Mouse (Mus musculus) embryonic facial prominence, embryonic 12.5 days (tissue): Measurements from ENCODE around the gene Asb11. TPM values are rescaled to one million over a fixed set of nuclear protein-coding genes. Genes with fewer than 3 reads are reported as not detected.

Source experiments
- ATAC-seq: fragments of 200-750 bp; cut with Nextera tagmentation; 2 replicates; pipeline ENCODE4 v1.8.0; 2017; ENCODE audit not compliant: insufficient number of reproducible peaks, insufficient read depth, low FRiP score, low TSS enrichment
- H3K27ac ChIP-seq: fragments of 300-500 bp; sonication (generic); 2 replicates; pipeline ENCODE4 v1.5.1; 2016; ENCODE audit warnings: mild to moderate bottlenecking
- H3K27me3 ChIP-seq: fragments of 300-500 bp; sonication (generic); 2 replicates; pipeline ENCODE4 v1.6.1; 2016; ENCODE audit warnings: mild to moderate bottlenecking, moderate library complexity
- H3K36me3 ChIP-seq: fragments of 300-500 bp; sonication (generic); 2 replicates; pipeline ENCODE4 v1.6.1; 2016; ENCODE audit warnings: mild to moderate bottlenecking
- H3K4me1 ChIP-seq: fragments of 300-500 bp; sonication (generic); 2 replicates; pipeline ENCODE4 v1.6.1; 2016
- H3K4me2 ChIP-seq: fragments of 300-500 bp; sonication (generic); replicated peaks from 2 replicates; pipeline ENCODE4 v1.6.1; 2016; ENCODE audit warnings: mild to moderate bottlenecking, moderate library complexity
- H3K4me3 ChIP-seq: fragments of 300-500 bp; sonication (generic); 2 replicates; pipeline ENCODE4 v1.5.1; 2016; ENCODE audit warnings: mild to moderate bottlenecking
- H3K9ac ChIP-seq: fragments of 300-500 bp; sonication (generic); 2 replicates; pipeline ENCODE4 v1.6.1; 2016; ENCODE audit warnings: mild to moderate bottlenecking, moderate library complexity
- H3K9me3 ChIP-seq: fragments of 300-500 bp; sonication (generic); 2 replicates; pipeline ENCODE4 v1.6.1; 2016; ENCODE audit warnings: mild to moderate bottlenecking, moderate library complexity
- WGBS: fragments of 180-500 bp; shearing (Covaris S2); methylation state at CpG from one replicate; pipeline ENCODE4 v1.1.7; 2016; 5-methylcytosine and 5-hydroxymethylcytosine counted together
- polyA plus RNA-seq: library from polyadenylated mRNA; unstranded; fragments of >200 nt; fragmentation: Nextera tagmentation; extraction: Ambion mirVana; gene quantifications from 2 replicates; pipeline ENCODE4 v1.2.1, GENCODE M21; 2016

Gene Asb11
- polyA plus RNA-seq, 1 experiment from 2014 or later, result not detected

DNA sequence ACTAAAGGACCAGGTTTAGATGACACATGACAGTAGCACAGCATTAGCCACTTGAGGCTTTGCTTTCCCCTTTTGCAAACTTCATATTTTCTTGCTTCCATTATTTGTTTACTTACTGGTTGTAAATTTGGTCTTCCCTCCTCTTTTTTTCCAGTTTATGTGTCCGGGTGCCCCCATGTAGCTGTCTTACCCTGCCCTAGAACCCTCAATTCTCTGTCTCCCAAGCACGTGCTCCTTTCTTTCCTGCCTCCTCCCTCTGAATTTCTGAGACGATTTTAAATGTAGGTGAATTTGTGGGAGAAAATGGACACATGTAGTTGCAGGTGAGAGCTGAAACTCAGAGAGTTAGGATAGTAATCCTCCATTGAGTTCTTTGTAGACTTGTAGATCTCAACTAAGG, 16.3 kb upstream of the Asb11 start:
- Histone ChIP-seq H3K27me3 (0 out of 2 replicates have a peak, but pooled peaks cover 2% of the 10 kb centered on the region), H3K36me3 (no peaks in the 10 kb centered on the region), H3K4me1 (no peaks in the 10 kb centered on the region; the same call in 1 of the 2 replicates), H3K27ac (no peak overlapping the region), H3K4me2 (peak overlapping the region; percentile 50), H3K9me3 (no peaks in the 10 kb centered on the region), H3K9ac (peak overlapping the region; percentile 54; the same call in 1 of the 2 replicates), H3K4me3 (peak overlapping the region; percentile 51)
- no peak for ATAC-seq
- 52% methylated on average over 3 of the region's 3 CpGs for WGBS

DNA sequence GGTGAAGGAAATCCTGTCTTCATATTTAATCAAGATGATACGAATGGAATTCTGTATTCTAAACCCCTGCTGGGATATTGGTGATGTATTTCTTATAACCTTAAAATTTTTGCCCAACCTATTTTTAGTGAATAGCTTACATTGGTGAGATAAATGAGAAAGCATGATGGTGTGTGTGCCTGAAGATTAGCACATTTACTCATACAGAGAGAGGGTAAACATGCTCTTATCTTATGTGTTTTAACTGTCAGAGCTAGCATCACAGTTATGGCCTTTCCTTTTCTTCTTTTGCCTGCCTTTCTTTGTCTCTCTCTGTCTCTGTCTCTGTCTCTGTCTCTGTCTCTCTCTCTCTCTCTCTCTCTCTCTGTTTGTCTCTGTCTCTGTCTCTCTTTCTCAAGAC, 12.0 kb upstream of the Asb11 start:
- Histone ChIP-seq H3K36me3 (no peaks in the 10 kb centered on the region), H3K4me2 (no peak overlapping the region), H3K4me1 (no peaks in the 10 kb centered on the region; the same call in 1 of the 2 replicates), H3K27me3 (0 out of 2 replicates have a peak, but pooled peaks cover 2% of the 10 kb centered on the region), H3K9ac (no peak overlapping the region), H3K4me3 (no peak overlapping the region), H3K27ac (no peak overlapping the region), H3K9me3 (no peaks in the 10 kb centered on the region)
- ATAC-seq, result no peak
- 85% methylated on average over 1 of the region's 1 CpGs for WGBS

DNA sequence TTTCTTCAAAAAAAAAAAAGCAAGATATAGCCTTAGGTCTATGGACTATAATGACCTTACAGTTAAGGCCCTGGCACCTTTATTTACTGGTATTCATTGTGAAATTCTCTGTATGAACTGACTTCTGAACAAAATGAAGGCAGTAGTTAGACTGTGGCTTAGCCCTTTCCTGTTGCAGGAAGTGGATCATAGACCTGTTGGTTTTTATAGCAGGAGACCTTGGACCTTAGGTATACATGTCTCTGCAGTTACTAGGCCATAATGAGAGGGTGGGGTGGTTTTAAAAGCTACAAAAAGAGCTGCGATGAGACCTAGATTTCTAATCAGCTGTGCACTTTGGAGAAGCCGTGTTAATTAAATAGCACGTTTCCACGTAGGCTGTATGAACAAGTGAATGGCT, 9.5 kb upstream of the Asb11 start:
- no peaks in the 10 kb centered on the region for H3K9me3 ChIP-seq
- no peak for ATAC-seq
- H3K4me1 ChIP-seq, result no peaks in the 10 kb centered on the region
- no peak overlapping the region for H3K9ac ChIP-seq
- no peaks in the 10 kb centered on the region for H3K27me3 ChIP-seq
- no peaks in the 10 kb centered on the region for H3K36me3 ChIP-seq
- no peak overlapping the region for H3K4me2 ChIP-seq
- H3K27ac ChIP-seq, result no peak overlapping the region
- 90% methylated on average over 4 of the region's 4 CpGs for WGBS
- H3K4me3 ChIP-seq, result no peak overlapping the region

GRCm38 (mm10) chrX:164428224-164428623, 8.6 kb upstream of the Asb11 start:
- no peak for ATAC-seq
- no peaks in the 10 kb centered on the region for H3K9me3 ChIP-seq
- no peaks in the 10 kb centered on the region for H3K4me1 ChIP-seq
- no peak overlapping the region for H3K27ac ChIP-seq
- H3K9ac ChIP-seq, result no peak overlapping the region
- WGBS, result 90% methylated on average over 2 of the region's 2 CpGs
- no peaks in the 10 kb centered on the region for H3K36me3 ChIP-seq
- H3K4me2 ChIP-seq, result no peak overlapping the region
- no peaks in the 10 kb centered on the region for H3K27me3 ChIP-seq
- H3K4me3 ChIP-seq, result no peak overlapping the region

DNA sequence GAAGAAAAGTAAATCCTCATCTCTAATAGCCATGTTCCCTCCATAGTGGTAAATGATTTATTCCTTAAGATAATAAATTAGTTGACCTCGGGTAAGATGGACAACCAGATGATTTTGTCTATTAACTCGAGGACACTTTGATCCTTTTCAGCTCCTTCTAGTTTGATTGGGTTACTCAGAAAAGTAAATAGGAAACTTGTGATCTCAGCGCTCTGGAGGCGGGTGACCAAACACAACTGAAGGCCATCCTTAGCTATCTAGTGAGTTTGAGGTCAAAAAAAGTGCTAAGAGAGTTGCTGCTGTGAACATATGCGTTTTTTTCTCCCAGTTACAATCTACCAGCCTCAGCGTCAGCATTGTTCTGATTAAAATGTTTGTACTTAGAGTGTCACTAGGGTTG, 6.2 kb upstream of the Asb11 start:
- no peak for ATAC-seq
- WGBS, result 90% methylated on average over 6 of the region's 6 CpGs
- no peaks in the 10 kb centered on the region for H3K4me1 ChIP-seq
- H3K4me2 ChIP-seq, result no peak overlapping the region
- no peaks in the 10 kb centered on the region for H3K27me3 ChIP-seq
- peaks cover 3% of the 10 kb centered on the region; the same call in 1 of the 2 replicates for H3K36me3 ChIP-seq
- no peaks in the 10 kb centered on the region for H3K9me3 ChIP-seq
- H3K9ac ChIP-seq, result no peak overlapping the region
- no peak overlapping the region for H3K27ac ChIP-seq
- H3K4me3 ChIP-seq, result no peak overlapping the region

DNA sequence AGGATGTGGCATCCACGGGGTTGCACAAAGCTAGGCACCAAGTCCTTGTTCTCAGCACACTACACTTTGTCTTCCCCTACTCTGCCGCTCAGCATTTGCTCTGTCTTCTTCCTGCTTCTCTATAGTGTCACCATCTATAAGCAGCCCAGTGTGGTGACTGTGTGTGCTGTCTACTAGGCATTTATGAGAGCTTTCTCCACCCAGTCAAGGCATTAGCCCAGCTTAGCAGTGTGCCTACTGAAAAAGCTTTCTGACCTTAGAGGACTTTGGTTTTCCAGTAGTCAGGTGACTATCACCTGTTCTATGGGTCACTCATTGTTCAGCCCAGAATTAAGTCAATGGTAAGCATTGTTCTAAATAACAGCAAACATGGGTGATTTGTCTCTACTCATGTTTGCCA, 5.7 kb upstream of the Asb11 start:
- Histone ChIP-seq H3K4me3 (no peak overlapping the region), H3K4me1 (no peaks in the 10 kb centered on the region), H3K27ac (no peak overlapping the region), H3K9ac (no peak overlapping the region), H3K4me2 (no peak overlapping the region), H3K9me3 (no peaks in the 10 kb centered on the region), H3K27me3 (no peaks in the 10 kb centered on the region), H3K36me3 (peaks cover 3% of the 10 kb centered on the region; the same call in 1 of the 2 replicates)
- WGBS, result 92% methylated on average over 2 of the region's 2 CpGs
- no peak for ATAC-seq

DNA sequence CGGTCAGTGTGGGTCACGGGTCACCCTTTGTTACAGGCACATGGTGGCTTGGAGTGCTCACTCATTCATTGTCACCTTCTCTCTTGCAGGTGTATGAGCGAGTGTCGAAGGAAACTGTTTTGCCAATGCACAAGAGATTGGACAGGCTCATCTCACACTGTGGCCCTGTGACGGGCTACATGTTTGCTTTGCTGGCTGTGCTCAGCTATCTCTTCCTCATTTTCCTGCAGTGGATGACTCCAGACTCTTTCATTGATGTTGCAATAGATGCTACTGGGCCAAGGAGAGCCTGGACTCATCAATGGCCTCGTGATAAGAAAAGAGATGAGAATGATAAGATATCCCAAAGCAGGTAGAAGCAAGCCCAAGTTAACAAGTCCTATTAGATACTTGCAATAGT, 5.3 kb upstream of the Asb11 start:
- Histone ChIP-seq H3K4me2 (no peak overlapping the region), H3K27ac (no peak overlapping the region), H3K36me3 (peaks cover 3% of the 10 kb centered on the region; the same call in 1 of the 2 replicates), H3K27me3 (no peaks in the 10 kb centered on the region), H3K4me3 (no peak overlapping the region), H3K9ac (no peak overlapping the region), H3K9me3 (no peaks in the 10 kb centered on the region), H3K4me1 (no peaks in the 10 kb centered on the region)
- no peak for ATAC-seq
- 89% methylated on average over 6 of the region's 6 CpGs for WGBS

DNA sequence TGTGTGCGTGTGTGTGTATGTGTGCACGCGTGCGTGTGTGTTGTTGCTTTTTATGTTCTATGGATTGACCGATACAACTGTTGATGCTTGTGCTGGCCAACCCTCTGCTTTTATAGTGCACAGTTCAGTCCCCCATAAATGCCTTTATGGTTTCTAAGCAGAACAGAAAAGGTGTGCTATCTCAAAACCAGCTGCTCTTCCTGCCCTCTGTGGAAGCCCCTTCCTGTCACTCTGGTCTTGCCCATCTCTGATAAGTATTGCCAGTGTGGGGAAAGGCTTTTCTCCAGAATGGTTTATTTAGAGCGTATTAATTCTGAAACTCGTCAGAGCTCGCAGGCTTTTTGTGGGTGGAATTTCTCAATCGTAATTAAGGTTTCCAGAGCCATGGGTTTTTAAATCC, 4.1 kb upstream of the Asb11 start:
- no peaks in the 10 kb centered on the region for H3K4me1 ChIP-seq
- no peaks in the 10 kb centered on the region for H3K9me3 ChIP-seq
- peaks cover 3% of the 10 kb centered on the region; the same call in 1 of the 2 replicates for H3K36me3 ChIP-seq
- H3K27ac ChIP-seq, result no peak overlapping the region
- H3K4me3 ChIP-seq, result no peak overlapping the region
- no peak for ATAC-seq
- H3K9ac ChIP-seq, result no peak overlapping the region
- WGBS, result 87% methylated on average over 9 of the region's 9 CpGs
- no peaks in the 10 kb centered on the region for H3K27me3 ChIP-seq
- no peak overlapping the region for H3K4me2 ChIP-seq

GRCm38 (mm10) chrX:164439462-164439861, 2.7 kb downstream of the Asb11 start:
- H3K9ac ChIP-seq, result no peak overlapping the region
- H3K36me3 ChIP-seq, result no peaks in the 10 kb centered on the region
- ATAC-seq, result no peak
- H3K27me3 ChIP-seq, result peaks cover 8% of the 10 kb centered on the region; the same call in 1 of the 2 replicates
- H3K4me1 ChIP-seq, result no peaks in the 10 kb centered on the region
- no peak overlapping the region for H3K4me3 ChIP-seq
- H3K9me3 ChIP-seq, result no peaks in the 10 kb centered on the region
- WGBS, result 86% methylated on average over 7 of the region's 7 CpGs
- no peak overlapping the region for H3K27ac ChIP-seq
- H3K4me2 ChIP-seq, result no peak overlapping the region

GRCm38 (mm10) chrX:164440140-164440539, 3.3 kb downstream of the Asb11 start:
- Histone ChIP-seq H3K4me3 (no peak overlapping the region), H3K9ac (no peak overlapping the region), H3K9me3 (no peaks in the 10 kb centered on the region), H3K27ac (no peak overlapping the region), H3K36me3 (no peaks in the 10 kb centered on the region), H3K4me1 (no peaks in the 10 kb centered on the region), H3K4me2 (no peak overlapping the region), H3K27me3 (peaks cover 8% of the 10 kb centered on the region; the same call in 1 of the 2 replicates)
- no peak for ATAC-seq
- 71% methylated on average over 2 of the region's 2 CpGs for WGBS

GRCm38 (mm10) chrX:164440703-164441102, 3.9 kb downstream of the Asb11 start:
- H3K4me1 ChIP-seq, result no peaks in the 10 kb centered on the region
- ATAC-seq, result no peak
- WGBS, result 81% methylated on average over 3 of the region's 3 CpGs
- no peaks in the 10 kb centered on the region for H3K9me3 ChIP-seq
- no peak overlapping the region for H3K9ac ChIP-seq
- H3K27me3 ChIP-seq, result peaks cover 8% of the 10 kb centered on the region; the same call in 1 of the 2 replicates
- no peak overlapping the region for H3K4me2 ChIP-seq
- H3K36me3 ChIP-seq, result no peaks in the 10 kb centered on the region
- no peak overlapping the region for H3K27ac ChIP-seq
- H3K4me3 ChIP-seq, result no peak overlapping the region

DNA sequence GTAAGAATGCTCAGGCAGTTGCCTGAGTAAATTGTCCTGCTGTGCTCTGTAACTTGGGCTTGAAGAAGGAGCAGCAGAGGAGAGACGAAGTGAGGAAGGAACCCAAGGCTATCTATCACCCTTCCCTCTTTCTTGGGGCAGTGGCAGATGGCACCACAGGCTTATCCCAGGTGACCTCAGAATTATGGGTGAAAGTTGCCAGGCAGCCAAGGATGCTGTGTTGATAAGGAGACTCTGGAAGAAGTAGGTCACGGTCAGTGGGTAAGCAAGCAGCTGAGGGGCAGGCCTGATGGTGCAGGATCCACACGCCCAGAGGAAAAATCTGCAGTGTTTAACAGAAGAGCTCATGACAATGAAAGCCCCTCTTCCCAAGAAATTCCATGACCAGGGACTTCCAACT, 4.5 kb downstream of the Asb11 start:
- Histone ChIP-seq H3K4me1 (no peaks in the 10 kb centered on the region), H3K27ac (no peak overlapping the region), H3K9ac (no peak overlapping the region), H3K9me3 (no peaks in the 10 kb centered on the region), H3K27me3 (peaks cover 8% of the 10 kb centered on the region; the same call in 1 of the 2 replicates), H3K4me2 (no peak overlapping the region), H3K36me3 (no peaks in the 10 kb centered on the region), H3K4me3 (no peak overlapping the region)
- 86% methylated on average over 3 of the region's 3 CpGs for WGBS
- no peak for ATAC-seq

- H3K4me2 ChIP-seq, result no peak overlapping the region
- no peaks in the 10 kb centered on the region for H3K9me3 ChIP-seq
- H3K27ac ChIP-seq, result no peak overlapping the region
- no peak overlapping the region for H3K9ac ChIP-seq
- no peaks in the 10 kb centered on the region for H3K4me1 ChIP-seq
- no peaks in the 10 kb centered on the region for H3K36me3 ChIP-seq
- no peak for ATAC-seq
- 86% methylated on average over 12 of the region's 12 CpGs for WGBS
- H3K4me3 ChIP-seq, result no peak overlapping the region
- H3K27me3 ChIP-seq, result peaks cover 8% of the 10 kb centered on the region; the same call in 1 of the 2 replicates
These were observed 8.8 kb downstream of the Asb11 start for GRCm38 (mm10) chrX:164445601-164446000.
